Mouse (Mus musculus): ENCODE measurements around the gene Gm17416.

Gene Gm17416

DNA sequence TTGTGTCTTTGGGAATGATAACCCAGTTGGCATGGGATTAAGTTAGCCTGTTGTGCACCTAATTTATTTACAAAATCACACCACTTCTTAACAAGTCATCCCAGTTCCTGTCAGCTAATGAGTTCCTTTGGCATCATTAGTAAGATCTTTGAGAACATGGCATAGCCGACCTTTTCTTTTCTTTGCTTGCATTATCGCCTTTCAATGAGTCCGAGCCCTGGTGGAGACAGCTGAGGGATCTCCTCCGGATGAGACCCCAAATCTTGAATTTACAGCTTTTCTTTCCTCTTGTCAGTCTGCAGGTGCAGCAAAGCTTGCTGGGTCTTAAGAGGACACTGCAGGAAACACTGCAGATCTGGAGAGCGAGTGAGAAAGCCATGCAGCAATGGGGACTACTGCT is at the start of gene Gm17416:
Gene Gm17416, plus strand, starts transcription at position 301 of the 400 bp plus-strand sequence.
- DNase-seq (ENCODE audit: low spot score in 2 of 2): no peak

DNA sequence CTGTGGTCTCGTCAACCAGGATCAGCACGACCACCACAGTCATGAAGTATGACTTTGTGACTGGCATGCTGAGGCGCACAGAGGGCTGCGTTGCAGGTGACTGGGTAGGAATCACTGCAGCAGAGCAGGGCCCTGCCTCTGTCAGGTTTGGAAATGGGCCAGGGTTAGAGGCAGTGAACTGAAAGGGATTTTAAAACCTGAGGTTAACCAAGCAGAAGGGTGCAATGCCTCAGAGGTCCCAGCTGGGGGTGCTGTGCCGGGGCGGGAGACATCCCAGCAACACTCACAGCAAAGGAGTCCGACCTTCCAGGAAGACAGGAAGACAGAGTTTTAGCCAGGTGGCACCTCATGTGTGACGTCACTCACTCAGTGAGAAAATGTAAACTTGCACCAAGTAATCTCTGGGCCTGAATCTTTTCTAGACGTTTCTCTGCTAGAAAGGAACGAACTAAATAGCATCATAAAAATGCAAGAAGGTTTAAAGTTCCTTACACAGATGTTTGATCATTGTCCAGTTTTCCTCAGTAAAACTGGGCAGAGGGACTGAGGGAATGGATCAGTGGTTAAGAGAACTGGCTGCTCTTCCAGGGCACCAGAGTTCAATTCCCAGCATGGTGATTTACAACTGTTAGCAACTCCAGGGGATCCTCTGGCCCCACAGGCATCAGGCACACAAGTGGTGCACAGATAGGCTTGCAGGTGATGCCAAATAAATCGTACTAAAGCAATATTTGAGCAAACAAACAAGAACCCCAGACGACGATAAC is 29.0 kb upstream of the Gm17416 start, which contains the start of gene Defb29:
Gene Defb29, minus strand, starts transcription at position 155 of the 767 bp plus-strand sequence.
- DNase-seq (ENCODE audit: low spot score in 2 of 2): no peak

DNA sequence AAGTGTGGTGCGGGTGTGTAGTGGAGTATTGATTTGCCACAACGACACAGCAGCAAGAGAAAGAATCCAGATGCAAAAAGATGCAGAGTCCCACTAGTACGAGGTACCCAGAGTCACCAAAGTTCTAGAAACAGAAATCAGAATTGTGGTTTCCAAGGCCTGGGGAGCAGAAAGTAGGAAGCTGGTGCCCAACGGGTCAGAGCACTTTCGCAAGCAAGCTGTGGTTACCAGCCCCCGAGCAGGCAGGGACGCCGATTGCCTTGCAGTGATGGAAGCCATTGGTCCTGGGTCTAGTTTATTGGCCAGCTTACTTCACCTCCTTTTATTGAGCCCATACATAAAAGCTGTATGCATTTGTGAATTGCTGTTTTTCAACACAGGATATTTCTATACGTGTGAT is 27.2 kb upstream of the Gm17416 start:
- DNase-seq (ENCODE audit: low spot score in 2 of 2): no peak

DNA sequence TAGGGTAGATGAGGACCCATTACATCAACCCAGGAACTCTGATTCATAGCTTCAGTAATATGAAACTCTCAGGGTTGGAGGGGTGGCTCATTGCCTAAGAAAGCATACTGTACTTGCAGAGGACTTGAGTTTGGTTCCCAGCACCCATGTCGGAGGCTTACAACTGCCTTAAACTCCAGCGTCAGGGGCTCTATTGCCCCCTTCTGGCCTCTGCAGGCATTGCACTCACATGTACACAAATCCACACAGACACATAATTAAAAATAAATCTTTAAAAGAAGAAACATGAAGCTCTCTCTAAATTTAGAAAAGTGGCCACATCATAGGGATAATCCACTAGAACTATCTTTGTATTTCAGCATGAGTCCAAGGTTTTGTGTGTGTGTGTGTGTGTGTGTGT is 26.2 kb upstream of the Gm17416 start:
- DNase-seq (ENCODE audit: low spot score in 2 of 2): no peak

DNA sequence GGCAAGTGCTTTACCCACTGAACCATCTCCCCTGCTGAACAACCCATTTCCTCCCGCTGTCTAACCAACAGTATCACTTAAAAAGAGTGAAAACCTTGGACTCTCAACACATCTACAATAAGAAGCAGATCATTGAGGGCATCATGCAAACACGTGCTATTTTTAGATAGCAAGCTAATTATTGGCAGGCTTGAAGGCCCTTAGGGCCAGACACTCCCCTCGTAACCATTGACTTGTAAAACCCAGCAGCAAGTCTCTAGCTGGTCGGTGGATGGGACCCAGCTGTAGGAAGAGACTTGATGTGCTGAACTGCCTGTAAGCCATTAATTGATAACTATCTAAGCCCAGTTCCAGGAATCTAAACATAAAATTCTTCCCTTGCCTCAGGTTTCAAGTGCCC is 25.7 kb upstream of the Gm17416 start:
- no peak for DNase-seq (ENCODE audit: low spot score in 2 of 2)

DNA sequence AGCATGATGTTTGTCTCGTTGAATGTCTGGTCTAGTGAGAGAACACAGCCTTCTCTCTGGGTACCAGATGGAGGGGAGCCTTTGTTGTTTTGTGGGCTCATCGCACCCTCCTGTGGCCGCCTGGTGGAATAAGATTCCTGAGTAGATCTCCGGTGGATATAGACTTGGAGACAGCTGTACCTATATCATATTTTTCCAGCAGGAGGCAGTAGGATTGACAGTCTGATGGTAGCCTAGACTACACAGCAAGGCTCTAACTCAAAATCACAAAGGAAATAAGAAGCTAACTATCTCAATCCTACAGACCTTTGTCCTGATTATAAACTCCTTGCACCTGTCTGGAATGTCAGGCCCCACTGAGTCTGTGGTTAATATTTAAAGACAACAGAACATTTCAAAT is 24.4 kb upstream of the Gm17416 start:
- peak in 1 of 2 experiments; percentile 17 for DNase-seq (ENCODE audit: low spot score in 2 of 2)

DNA sequence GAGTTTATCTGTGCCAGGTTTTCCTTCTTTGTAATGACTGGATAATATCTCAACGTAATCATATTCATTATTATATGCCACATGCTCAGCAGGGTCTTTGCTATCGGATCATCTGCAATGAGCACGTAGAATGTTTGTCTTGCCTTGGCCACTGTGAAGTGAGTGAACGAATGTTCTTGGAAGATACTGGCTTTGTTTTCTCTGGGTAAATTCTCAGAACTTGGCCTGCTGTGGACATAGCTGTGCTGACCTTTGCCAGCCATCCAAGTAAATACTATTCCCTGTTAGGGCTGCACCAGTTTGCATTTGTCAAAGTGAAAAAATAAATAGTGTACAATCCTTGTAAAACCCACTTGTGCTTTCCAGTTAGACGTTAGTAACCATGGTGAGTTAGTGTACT is 21.0 kb upstream of the Gm17416 start:
- no peak for DNase-seq (ENCODE audit: low spot score in 2 of 2)

DNA sequence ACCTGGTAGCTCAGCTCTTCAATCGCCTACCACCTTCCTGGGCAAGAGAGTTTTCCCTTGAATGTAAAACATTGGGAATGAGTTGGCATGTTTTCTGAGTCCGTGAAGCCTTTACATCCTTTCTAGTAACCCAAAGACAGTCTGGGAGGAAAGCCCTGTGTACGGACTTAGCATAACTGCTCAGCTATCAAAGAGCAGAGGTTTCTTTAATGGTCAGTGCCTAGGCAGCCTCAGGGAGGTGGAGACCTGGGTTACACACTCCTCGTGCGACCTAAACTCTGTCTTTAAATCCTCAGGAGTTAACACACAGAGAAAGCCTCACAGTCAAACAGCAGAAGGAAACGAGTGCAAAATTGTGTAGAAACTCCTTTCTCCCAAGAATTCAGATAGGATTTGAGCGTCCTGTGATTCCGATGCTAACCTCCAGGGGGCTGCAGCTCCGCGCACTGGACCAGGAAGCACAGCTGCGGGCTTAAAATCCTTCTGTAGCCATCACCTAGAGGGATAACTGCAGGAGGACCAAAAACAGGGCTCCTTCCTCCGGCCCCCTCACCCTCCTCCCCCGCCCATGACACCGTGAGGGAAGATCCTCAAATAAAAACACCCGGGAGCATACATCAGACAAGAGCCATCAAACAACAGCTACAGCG is 15.2 kb upstream of the Gm17416 start:
- peak in 1 of 2 experiments; percentile 40 for DNase-seq (ENCODE audit: low spot score in 2 of 2)

DNA sequence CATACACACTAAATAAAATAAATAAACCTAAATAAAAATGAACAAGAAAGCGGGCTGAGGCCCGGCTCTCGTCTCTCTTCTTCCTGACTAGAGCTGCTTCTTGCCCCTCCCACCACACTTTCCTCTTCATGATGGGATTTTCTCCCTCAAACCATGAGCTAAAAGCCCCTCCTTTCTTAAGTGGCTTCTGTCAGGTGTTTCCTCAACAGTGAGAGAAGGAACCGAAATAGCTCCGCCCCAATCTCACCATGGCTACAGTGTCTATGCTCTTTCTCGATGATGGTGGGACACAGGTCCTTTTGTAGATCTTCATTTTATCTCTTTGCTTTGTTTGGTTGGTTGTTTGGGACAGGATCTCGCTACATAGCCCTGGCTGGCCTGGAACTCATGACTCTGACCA is 12.5 kb upstream of the Gm17416 start:
- no peak for DNase-seq (ENCODE audit: low spot score in 2 of 2)

DNA sequence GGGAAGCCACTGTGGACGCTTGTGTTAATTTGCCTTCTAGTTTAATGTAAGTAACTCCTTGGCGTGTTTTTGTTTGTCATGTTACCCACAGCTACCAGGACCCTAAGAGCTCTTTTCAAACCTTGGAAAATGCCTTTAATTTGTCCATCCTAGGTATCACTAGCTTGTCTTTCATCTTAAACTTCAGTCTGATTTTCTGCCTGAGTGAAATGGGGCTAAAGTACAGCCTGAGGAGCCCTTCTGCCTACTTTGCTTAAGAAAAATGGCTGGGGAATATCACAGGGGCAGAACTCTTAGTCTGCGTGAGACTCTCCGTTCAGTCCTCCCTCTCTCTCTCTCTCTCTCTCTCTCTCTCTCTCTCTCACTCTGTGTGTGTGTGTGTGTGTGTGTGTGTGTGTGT is 743 bp downstream of the Gm17416 start:
- DNase-seq (ENCODE audit: low spot score in 2 of 2): no peak

DNA sequence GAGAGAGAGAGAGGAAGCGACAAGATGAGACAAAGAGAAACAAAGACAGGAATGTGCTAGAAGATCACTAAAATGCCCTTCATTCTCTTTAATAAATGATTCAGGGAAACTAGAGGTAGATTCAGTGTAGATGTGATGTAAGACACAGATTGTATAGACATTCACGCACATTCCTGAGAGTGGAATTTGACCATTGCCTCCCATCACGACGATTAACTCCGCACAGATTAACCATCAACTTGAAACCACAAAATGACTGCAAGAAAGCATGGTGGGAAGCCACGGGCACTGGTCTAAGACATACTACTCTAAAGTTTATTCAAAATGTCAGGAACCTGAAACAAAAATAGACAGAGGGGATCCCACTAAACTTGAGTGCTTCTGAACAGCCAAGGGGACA is 1.2 kb downstream of the Gm17416 start:
- DNase-seq (ENCODE audit: low spot score in 2 of 2): no peak

DNA sequence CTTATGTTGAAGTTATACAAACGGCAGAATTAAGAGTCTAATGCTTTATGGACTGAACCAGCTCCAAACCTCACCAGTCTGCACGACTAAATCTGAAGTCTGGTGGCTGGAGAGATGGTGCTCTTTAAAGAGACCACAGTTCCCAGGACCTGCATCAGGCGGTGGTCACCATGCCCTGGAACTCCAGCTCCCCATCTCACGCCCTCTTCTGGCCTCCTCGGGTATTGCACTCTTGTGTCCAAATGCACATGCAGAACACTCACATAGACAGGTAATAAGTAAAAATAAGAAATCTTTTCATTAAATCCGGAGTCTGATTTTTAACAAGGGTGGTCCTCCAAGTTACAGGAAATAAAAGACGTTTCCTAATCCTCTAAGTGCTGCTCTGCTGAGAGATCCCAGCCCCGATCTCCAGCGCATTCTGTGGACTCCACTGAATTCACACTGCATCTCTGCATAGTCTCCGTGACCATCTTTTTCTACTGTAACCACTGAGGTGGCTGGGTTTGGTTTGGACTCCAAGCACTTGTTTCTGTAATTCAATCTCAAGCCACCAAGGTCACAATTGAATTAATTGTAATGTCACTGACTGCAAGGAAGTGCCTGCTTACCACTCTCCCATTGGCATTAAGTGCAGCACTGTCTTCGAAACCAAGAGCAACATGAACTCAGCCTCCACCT is 3.1 kb downstream of the Gm17416 start, which contains the start of gene Defb21:
Gene Defb21, plus strand, starts transcription at position 631 of the 681 bp plus-strand sequence.
- DNase-seq (ENCODE audit: low spot score in 2 of 2): peak in 1 of 2 experiments; percentile 48

DNA sequence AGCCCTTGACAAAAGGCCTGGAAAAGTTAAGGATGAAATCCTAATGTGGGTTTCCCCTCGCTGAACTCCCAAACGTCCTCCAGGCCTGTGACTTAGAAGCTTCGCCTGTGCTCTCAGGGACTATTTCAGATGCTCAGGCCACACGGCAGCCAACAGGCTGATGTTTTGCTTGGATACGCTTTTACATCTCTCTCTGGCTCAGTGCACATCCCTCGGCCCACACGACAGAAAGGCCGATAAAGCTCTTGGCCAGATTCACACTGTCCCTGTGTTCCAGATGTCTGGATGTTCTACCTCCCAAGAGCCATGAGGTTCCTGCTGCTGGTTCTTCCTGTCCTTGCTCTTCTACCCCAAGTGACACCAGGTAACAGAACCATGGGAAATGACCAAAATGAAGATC is 4.3 kb downstream of the Gm17416 start:
- no peak for DNase-seq (ENCODE audit: low spot score in 2 of 2)

DNA sequence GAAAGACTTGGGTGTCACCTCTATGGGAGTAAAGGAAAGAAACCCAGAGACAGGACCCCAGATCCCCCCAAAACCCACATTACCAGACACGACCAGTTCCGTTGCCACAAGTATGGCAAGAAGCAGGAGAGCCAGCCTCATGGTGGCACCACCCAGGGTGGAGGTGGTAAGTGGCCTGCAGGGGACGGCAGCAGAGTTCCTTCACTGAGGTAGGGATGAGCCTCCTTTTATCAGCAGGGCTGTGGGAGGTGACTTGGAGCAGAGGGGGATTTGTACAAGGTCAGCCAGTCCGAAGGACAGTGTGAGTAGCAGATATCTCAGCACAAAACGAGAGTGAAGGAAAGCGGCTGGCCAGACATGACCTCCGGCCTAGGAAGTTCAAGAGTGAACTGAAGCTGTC is 11.0 kb downstream of the Gm17416 start, which contains the start of gene Defb19:
Gene Defb19, minus strand, starts transcription at position 206 of the 400 bp plus-strand sequence.
- no peak for DNase-seq (ENCODE audit: low spot score in 2 of 2)

DNA sequence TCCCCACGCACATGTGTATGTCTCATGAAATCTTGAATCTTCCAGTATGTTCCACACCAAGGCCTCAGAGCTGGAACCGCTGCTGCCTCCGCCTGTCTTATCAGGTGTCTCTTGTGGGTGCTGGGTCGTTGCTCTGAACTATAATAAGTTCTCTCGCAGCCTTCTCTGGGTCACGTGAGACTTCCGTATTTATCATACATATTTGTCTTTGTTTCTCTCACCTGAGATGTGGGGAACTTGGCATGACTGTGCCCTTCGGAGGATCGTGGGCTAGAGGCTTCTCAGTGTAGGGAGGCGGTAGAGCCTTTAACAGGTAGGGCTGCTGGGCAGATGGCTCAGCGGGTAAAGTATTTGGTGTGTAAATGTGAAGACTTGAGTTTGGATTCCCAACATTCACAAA is 11.5 kb downstream of the Gm17416 start:
- DNase-seq (ENCODE audit: low spot score in 2 of 2): no peak

DNA sequence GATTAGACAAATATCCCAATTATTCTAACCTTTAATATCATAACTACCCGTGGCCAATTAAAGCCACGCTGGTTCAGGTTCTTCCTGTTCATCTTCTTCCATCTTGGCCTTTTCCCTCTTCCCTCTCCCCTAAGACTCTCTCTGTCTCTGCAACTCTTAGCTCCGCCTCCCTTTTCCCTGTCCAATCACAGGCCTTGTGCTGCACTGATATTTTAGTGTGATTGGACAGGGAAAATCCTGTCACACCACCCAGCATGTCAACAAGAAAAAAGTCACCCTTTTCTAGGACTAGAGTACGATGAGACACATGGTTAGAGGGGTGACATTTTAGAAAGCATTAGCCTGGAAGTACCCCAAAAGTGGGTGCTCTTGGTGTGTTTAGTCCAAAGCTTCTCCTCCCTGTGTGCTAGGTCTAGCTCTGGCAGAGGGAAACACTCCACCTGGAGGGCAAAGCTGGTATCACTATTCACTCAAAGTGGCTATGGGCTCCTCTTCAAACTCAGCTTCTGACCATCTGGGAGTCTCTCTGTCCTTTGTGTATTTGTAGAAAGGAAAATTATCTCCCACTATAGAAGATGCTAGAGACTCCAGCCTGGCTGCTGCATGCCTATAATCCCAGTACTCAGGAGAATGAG is 17.9 kb downstream of the Gm17416 start:
- DNase-seq (ENCODE audit: low spot score in 2 of 2): peak in 1 of 2 experiments; percentile 22

DNA sequence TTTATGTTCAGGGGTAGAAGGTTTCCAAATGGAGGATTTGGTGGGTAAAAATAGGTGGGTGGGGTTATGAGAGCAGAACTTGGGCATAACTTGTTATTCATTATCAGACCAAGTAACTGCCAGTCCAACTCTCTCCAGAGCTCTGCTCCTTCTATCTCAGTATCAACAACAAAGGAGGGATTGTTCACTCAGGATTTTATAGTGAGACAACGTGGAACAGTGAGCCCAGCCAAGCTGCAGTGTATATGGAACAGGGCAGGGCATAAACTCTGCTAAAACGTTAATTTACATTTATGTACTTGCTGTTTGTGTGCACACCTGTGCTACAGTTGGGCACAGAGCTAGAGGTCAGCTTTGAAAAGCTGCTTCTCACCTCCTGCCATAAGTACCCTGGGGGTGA is 19.3 kb downstream of the Gm17416 start:
- no peak for DNase-seq (ENCODE audit: low spot score in 2 of 2)

DNA sequence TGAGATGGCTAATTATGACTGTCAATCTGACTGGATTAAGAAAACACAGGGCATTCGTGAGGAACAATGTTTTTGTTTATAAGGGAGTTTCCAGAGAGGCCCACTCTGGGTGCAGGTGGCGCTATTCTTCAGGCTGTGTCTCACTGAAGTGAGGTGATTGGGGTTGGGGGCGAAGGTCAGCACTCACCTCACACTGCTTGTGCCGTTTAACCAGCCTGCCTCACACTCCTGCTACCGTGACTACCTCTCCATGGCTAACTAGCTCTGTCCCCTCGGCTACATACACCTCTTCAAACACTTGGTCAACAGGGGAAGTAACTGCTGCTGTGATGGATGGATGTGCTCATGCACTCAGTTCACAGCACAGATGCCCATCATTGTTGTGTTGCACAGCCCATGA is 19.9 kb downstream of the Gm17416 start:
- no peak for DNase-seq (ENCODE audit: low spot score in 2 of 2)

DNA sequence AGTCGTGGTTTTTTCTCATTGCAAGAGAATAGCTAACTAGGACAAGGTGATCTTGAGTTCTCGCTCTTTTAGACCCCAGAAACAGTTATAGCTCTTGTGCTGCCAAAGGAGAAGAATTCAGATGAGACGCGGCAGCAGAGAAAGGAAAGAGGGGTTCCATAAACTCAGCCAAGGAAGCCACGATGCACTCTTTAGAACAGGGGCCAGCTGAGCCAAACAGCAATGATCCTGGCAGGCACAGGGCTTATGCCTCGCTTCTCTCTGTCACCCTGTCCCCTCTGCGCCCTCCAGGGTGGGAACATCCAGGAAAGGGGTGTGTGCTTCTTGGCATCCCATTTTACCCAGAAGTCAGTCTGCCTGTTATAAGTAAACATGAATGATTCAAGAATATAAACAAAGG is 30.2 kb downstream of the Gm17416 start, which contains the start of gene Defb45:
Gene Defb45, minus strand, starts transcription at position 101 of the 400 bp plus-strand sequence.
- no peak for DNase-seq (ENCODE audit: low spot score in 2 of 2)

DNA sequence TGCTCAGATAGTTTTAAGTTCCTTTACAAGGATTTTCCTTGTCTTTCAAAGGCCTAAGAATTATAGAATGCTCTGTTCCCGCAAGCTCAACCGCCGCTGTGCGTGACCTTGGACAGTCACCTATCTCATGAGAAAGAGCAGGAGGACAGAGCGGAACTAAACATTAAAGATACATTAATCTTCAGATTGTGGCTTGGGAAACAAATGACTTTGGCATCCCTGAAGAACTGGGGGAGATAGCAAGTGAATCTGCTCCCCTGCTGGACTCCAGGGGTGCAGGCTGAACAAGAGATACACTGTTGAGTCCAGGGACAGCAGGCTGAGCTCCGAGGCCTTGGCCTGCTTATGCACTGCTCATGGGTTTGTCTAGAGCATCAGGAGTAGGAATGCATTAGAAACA is 30.9 kb downstream of the Gm17416 start:
- DNase-seq (ENCODE audit: low spot score in 2 of 2): no peak

DNA sequence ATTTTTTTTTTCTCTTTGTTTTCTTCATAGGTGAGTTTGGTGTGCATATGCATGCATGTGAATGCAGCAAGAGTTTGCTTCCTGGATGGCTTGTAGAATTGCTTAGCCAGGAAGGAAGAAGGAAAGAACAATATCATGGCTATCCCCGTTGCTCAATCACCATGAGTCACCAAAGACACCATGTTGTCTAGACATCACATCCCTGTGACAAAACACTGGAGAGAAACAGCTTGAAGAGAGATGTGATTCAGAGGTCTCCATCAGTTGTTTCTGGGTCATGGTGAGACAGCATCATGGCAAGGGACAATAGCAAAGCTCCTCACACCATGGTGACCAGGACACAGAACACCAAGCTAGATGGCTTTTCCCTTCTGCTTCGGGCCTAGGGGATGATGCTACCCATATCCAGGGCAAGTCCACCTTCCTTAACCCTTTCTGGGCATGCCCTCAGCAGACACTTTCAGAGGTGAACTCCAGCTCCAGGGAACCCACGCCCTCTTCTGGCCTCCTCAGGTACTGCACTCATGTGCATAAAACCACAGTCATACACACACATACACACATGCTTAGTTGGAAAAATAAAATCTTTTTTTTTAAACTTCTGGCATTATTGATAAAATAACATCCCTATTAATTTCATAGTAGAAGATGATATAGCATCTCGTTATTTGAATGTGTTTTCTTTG is 32.3 kb downstream of the Gm17416 start:
- no peak for DNase-seq (ENCODE audit: low spot score in 2 of 2)
